Mouse (Mus musculus): ENCODE results near the gene Phb2.

DNA sequence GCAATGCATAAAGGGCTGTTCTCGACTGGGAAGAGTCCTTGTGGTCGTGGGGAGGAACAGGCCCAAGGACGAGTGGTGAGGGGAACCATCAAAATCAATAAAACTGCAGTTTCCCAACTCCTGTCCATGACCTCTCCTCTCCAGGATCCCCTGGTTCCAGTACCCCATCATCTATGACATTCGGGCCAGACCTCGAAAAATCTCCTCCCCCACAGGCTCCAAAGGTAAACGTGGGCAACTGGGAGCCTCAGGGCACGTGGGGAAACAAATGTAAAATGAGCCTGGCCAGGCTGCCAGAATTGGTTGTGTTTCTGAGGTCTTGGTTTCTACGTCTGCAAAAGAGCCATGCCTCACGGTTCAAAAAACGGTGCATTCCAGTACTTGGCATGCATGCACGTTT, 782 bp downstream of the Phb2 start:
- no peak for TF ChIP-seq CTCF (IDR thresholded peaks at IDR 0.05; ENCODE audit: borderline replicate concordance, extremely low read depth, insufficient read depth, insufficient read length)
- TF ChIP-seq POLR2A (IDR thresholded peaks at IDR 0.05; ENCODE audit: borderline replicate concordance, extremely low read depth, insufficient read depth, insufficient read length, poor library complexity, severe bottlenecking) = no peak
